Mouse (Mus musculus) hindbrain, embryonic 13.5 days (tissue): ENCODE measurements around the gene Taf3. TPM values are rescaled to one million over a fixed set of nuclear protein-coding genes. Genes with fewer than 3 reads are reported as not detected.

Experiments used
- ATAC-seq: fragments of 200-750 bp; cut with Nextera tagmentation; 2 replicates; pipeline ENCODE4 v1.8.0; 2017; ENCODE audit warnings: moderate TSS enrichment; ENCODE audit not compliant: low FRiP score
- H3K27ac ChIP-seq: fragments of 300-500 bp; sonication (generic); 2 replicates; pipeline ENCODE4 v1.5.1; 2015; ENCODE audit warnings: inconsistent platforms, mild to moderate bottlenecking, moderate library complexity
- H3K27me3 ChIP-seq: fragments of 300-500 bp; sonication (generic); 2 replicates; pipeline ENCODE4 v1.6.1; 2015; ENCODE audit warnings: mild to moderate bottlenecking, inconsistent platforms
- H3K36me3 ChIP-seq: fragments of 300-500 bp; sonication (generic); 2 replicates; pipeline ENCODE4 v1.6.1; 2015; ENCODE audit warnings: mild to moderate bottlenecking, inconsistent platforms
- H3K4me1 ChIP-seq: fragments of 300-500 bp; sonication (generic); replicated peaks from 2 replicates; pipeline ENCODE4 v1.6.1; 2015; ENCODE audit warnings: inconsistent platforms
- H3K4me2 ChIP-seq: fragments of 300-500 bp; sonication (generic); 2 replicates; pipeline ENCODE4 v1.6.1; 2015; ENCODE audit warnings: inconsistent platforms, mild to moderate bottlenecking, moderate library complexity
- H3K4me3 ChIP-seq: fragments of 300-500 bp; sonication (generic); 2 replicates; pipeline ENCODE4 v1.5.1; 2015; ENCODE audit warnings: mild to moderate bottlenecking, inconsistent platforms
- H3K9ac ChIP-seq: fragments of 300-500 bp; sonication (generic); 2 replicates; pipeline ENCODE4 v1.6.1; 2015; ENCODE audit warnings: mild to moderate bottlenecking, inconsistent platforms
- H3K9me3 ChIP-seq: fragments of 300-500 bp; sonication (generic); 2 replicates; pipeline ENCODE4 v1.6.1; 2016; ENCODE audit warnings: inconsistent platforms
- WGBS: fragments of 180-500 bp; shearing (Covaris S2); methylation state at CpG from one replicate; pipeline ENCODE4 v1.1.7; 2015; 5-methylcytosine and 5-hydroxymethylcytosine counted together
- polyA plus RNA-seq: library from polyadenylated mRNA; unstranded; fragments of >200 nt; fragmentation: Nextera tagmentation; extraction: Ambion mirVana; gene quantifications from 2 replicates; pipeline ENCODE4 v1.2.1, GENCODE M21; 2015

Gene Taf3
- 15.0 and 16.6 TPM in 2 replicates for polyA plus RNA-seq

- Histone ChIP-seq H3K4me1 (peaks cover 19% of the 10 kb centered on the region), H3K4me3 (peak within 1 kb of the TSS; percentile 98), H3K9me3 (no peaks in the 10 kb centered on the region), H3K9ac (peak within 1 kb of the TSS; percentile 85), H3K36me3 (no peaks in the 10 kb centered on the region), H3K27me3 (no peaks in the 10 kb centered on the region), H3K4me2 (peak within 1 kb of the TSS; percentile 90), H3K27ac (peak within 1 kb of the TSS; percentile 79)
- under 1% methylated on average over 36 of the region's 36 CpGs for WGBS
- peak; percentile 94 for ATAC-seq
Measured at GRCm38 (mm10) chr2:10048461-10048860, at the start of gene Taf3. TSS of gene Taf3 (minus strand) at chr2:10048596.

GRCm38 (mm10) chr2:10094327-10095100, 46.1 kb upstream of the Taf3 start:
- H3K4me2 ChIP-seq, result no peak overlapping the region
- peaks cover 42% of the 10 kb centered on the region for H3K36me3 ChIP-seq
- H3K9ac ChIP-seq, result no peak overlapping the region
- H3K4me1 ChIP-seq, result no peaks in the 10 kb centered on the region
- no peak for ATAC-seq
- no peak overlapping the region for H3K27ac ChIP-seq
- WGBS, result 92% methylated on average over 14 of the region's 14 CpGs
- no peak overlapping the region for H3K4me3 ChIP-seq
- no peaks in the 10 kb centered on the region for H3K9me3 ChIP-seq
- no peaks in the 10 kb centered on the region for H3K27me3 ChIP-seq

- Histone ChIP-seq H3K27ac (no peak overlapping the region), H3K9ac (no peak overlapping the region), H3K4me3 (no peak overlapping the region), H3K9me3 (no peaks in the 10 kb centered on the region), H3K36me3 (peaks cover 66% of the 10 kb centered on the region), H3K27me3 (no peaks in the 10 kb centered on the region), H3K4me1 (peaks cover 8% of the 10 kb centered on the region; the same call in 1 of the 2 replicates), H3K4me2 (no peak overlapping the region)
- no peak for ATAC-seq
- 86% methylated on average over 8 of the region's 8 CpGs for WGBS
Measured at GRCm38 (mm10) chr2:10087256-10087850, 39.0 kb upstream of the Taf3 start.

DNA sequence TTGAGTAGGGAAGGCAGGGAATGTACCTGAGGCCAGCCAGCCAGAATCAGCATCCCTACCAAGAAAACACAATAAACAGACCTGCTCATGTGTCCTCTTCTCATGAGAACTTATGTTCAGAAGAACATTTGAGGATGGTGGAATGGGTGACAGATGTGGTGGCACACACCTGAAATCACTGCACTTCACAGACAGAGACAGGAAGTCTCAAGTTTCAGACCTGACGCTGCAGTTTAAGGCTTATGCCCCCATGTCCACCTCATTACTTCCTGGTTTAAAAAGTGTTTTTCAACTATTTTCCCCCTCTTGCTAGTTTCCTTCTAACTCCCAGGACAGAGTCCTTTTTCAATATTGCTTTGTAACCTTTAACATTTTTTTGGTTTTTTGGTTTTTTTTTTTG, 34.3 kb upstream of the Taf3 start:
- no peak for ATAC-seq
- WGBS, result 96% methylated on average over 1 of the region's 1 CpGs
- H3K4me1 ChIP-seq, result peaks cover 36% of the 10 kb centered on the region

GRCm38 (mm10) chr2:10081453-10082080, 33.2 kb upstream of the Taf3 start:
- Histone ChIP-seq H3K4me3 (peak overlapping the region; percentile 89), H3K27me3 (no peaks in the 10 kb centered on the region), H3K36me3 (peaks cover 18% of the 10 kb centered on the region), H3K27ac (no peak overlapping the region), H3K4me1 (peaks cover 45% of the 10 kb centered on the region), H3K4me2 (peak overlapping the region; percentile 81), H3K9ac (peak overlapping the region; percentile 85), H3K9me3 (no peaks in the 10 kb centered on the region)
- no peak for ATAC-seq
- 93% methylated on average over 5 of the region's 5 CpGs for WGBS

More for the DNA sequence above, 34.3 kb upstream of the Taf3 start:
- H3K27ac ChIP-seq, result no peak overlapping the region
- H3K9me3 ChIP-seq, result no peaks in the 10 kb centered on the region
- H3K27me3 ChIP-seq, result no peaks in the 10 kb centered on the region
- H3K4me3 ChIP-seq, result no peak overlapping the region
- H3K4me2 ChIP-seq, result no peak overlapping the region
- H3K9ac ChIP-seq, result no peak overlapping the region
- peaks cover 28% of the 10 kb centered on the region for H3K36me3 ChIP-seq

- H3K27ac ChIP-seq, result peak within 1 kb of the TSS; percentile 96
- under 1% methylated on average over 61 of the region's 61 CpGs for WGBS
- peaks cover 13% of the 10 kb centered on the region for H3K36me3 ChIP-seq
- peak within 1 kb of the TSS; percentile 81 for H3K4me2 ChIP-seq
- peak; percentile 98 for ATAC-seq
- no peaks in the 10 kb centered on the region for H3K9me3 ChIP-seq
- peak within 1 kb of the TSS; percentile 89 for H3K4me3 ChIP-seq
- peak within 1 kb of the TSS; percentile 96 for H3K9ac ChIP-seq
- peaks cover 52% of the 10 kb centered on the region for H3K4me1 ChIP-seq
- no peaks in the 10 kb centered on the region for H3K27me3 ChIP-seq
Measured at GRCm38 (mm10) chr2:10080310-10081010, 32.1 kb upstream of the Taf3 start, which contains the start of the genes Atp5c1 and Kin. TSS of gene Atp5c1 (minus strand) at chr2:10080510. TSS of gene Kin (plus strand) at chr2:10080593.

- no peak for ATAC-seq
- under 1% methylated on average over 28 of the region's 28 CpGs for WGBS
- Histone ChIP-seq H3K9me3 (no peaks in the 10 kb centered on the region), H3K4me1 (peaks cover 55% of the 10 kb centered on the region), H3K4me3 (peak overlapping the region; percentile 89), H3K27me3 (no peaks in the 10 kb centered on the region), H3K4me2 (peak overlapping the region; percentile 81), H3K9ac (peak overlapping the region; percentile 96), H3K36me3 (peaks cover 15% of the 10 kb centered on the region), H3K27ac (peak overlapping the region; percentile 96)
Measured at GRCm38 (mm10) chr2:10079745-10080309, 31.4 kb upstream of the Taf3 start.

- Histone ChIP-seq H3K27ac (no peak overlapping the region), H3K9ac (no peak overlapping the region), H3K4me2 (no peak overlapping the region), H3K27me3 (no peaks in the 10 kb centered on the region), H3K9me3 (no peaks in the 10 kb centered on the region), H3K4me3 (no peak overlapping the region), H3K36me3 (peaks cover 13% of the 10 kb centered on the region), H3K4me1 (peaks cover 52% of the 10 kb centered on the region)
- no peak for ATAC-seq
- 90% methylated on average over 8 of the region's 8 CpGs for WGBS
Measured at GRCm38 (mm10) chr2:10076675-10077074, 28.3 kb upstream of the Taf3 start.

DNA sequence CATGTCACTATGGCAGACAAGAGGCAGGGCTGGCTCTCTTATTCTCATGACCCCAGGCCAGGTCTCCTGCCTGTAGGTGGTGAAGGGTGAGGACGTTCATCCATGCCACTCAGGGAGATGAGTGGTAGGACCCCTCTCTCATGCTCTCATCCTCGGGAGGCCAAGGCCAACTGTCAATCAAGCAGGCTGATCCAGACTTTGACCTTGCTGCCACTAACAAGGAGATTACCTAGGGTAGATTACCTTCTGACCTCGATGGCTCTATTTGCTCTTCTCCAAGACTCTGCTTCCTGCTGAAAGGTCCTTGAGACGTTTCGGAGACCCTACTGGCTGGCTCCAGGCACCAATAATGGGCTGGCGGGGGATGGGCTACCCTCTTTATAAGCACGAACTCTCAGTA, 26.1 kb upstream of the Taf3 start:
- H3K4me1 ChIP-seq, result peaks cover 46% of the 10 kb centered on the region
- H3K27me3 ChIP-seq, result no peaks in the 10 kb centered on the region
- H3K36me3 ChIP-seq, result peaks cover 13% of the 10 kb centered on the region
- H3K4me2 ChIP-seq, result no peak overlapping the region
- H3K9ac ChIP-seq, result no peak overlapping the region
- no peaks in the 10 kb centered on the region for H3K9me3 ChIP-seq
- 0 out of 2 replicates have a peak, but pooled peaks have one; percentile 11 for ATAC-seq
- H3K4me3 ChIP-seq, result no peak overlapping the region
- no peak overlapping the region for H3K27ac ChIP-seq
- 87% methylated on average over 7 of the region's 7 CpGs for WGBS

- no peak for ATAC-seq
- no peak overlapping the region for H3K4me2 ChIP-seq
- WGBS, result 97% methylated on average over 7 of the region's 7 CpGs
Measured at GRCm38 (mm10) chr2:10071751-10072150, 23.4 kb upstream of the Taf3 start.

DNA sequence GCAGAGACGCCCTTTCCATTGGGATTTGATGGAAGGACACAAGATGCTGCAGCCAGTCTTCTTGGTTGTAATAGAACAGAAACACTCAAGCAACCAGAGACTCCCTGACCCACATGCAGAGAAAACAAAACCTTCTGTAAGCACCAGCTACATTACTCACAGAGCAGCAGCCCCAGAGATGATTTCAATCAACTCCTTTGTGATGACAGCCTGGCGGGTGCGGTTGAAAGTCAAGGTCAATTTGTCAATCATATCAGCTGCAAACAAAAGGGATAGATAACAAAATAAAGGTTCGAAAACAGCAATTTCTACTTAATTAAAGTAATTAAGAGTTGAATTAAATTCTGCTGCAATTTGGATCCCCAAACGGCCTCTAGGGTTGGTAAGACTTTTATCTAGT, 10.4 kb upstream of the Taf3 start:
- H3K4me2 ChIP-seq, result no peak overlapping the region
- H3K4me3 ChIP-seq, result no peak overlapping the region
- H3K27me3 ChIP-seq, result no peaks in the 10 kb centered on the region
- no peak overlapping the region for H3K27ac ChIP-seq
- no peak for ATAC-seq
- no peak overlapping the region for H3K9ac ChIP-seq
- peaks cover 85% of the 10 kb centered on the region for H3K36me3 ChIP-seq
- H3K4me1 ChIP-seq, result no peaks in the 10 kb centered on the region
- H3K9me3 ChIP-seq, result no peaks in the 10 kb centered on the region
- WGBS, result 89% methylated on average over 5 of the region's 5 CpGs

More at GRCm38 (mm10) chr2:10071751-10072150, 23.4 kb upstream of the Taf3 start:
- H3K36me3 ChIP-seq, result peaks cover 29% of the 10 kb centered on the region
- H3K27ac ChIP-seq, result no peak overlapping the region
- no peaks in the 10 kb centered on the region for H3K9me3 ChIP-seq
- no peak overlapping the region for H3K4me3 ChIP-seq
- peaks cover 27% of the 10 kb centered on the region for H3K4me1 ChIP-seq
- no peak overlapping the region for H3K9ac ChIP-seq
- no peaks in the 10 kb centered on the region for H3K27me3 ChIP-seq
